Mouse (Mus musculus) cerebellum, adult 9-10 months (tissue): ENCODE measurements around the gene Rpl31.

Experiments
- DNase-seq: peaks from one replicate; pipeline ENCODE4 v3.0.0; 2022

Gene Rpl31

DNA sequence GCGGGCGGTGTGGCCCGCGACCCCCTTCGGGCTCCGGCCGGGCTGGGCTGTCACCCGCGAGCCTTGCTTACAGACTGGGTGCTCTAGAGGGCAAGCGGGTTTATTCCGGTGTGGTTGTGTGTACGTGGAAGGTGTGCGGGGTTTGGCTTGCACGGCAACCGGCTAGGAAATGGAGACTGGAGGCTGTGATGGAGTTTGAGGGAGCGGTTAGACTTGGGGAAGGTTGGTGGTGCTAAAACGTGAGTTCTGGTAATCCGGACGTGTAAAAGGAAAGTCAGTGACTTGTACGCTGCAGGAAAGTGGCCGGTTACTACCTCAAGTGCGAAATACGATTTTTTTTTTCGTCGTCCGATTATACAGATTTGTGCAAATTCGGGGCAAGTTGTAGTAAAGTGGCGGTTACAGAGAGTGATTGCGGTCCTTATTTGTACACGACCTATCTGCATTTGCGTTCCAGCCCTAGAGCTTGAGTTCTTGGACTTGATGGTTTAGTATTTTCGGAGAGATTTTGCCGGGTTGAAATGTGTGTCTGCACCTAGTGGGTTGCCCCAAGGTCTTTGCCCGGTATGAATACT lies 712 bp downstream of the Rpl31 start:
- DNase-seq, result peak; percentile 48

DNA sequence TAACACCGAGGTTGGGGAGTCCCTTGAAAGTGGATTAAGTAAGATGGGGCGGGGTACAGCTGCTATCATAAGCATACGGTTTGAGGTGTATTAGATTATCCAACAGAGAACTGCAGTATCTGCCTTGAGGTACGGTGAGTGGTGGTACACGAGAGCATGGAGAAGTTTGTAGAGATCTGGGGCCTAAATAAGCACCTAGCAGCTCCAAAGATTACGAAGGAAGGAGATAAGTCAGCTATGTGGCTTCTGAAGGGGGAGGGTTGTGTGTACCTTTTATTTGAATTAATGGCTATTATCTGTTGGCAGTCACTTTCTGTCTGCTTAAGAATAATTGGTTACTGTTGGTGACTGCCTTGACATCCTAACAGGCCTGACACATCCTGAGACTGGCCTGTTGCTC lies 2.8 kb downstream of the Rpl31 start:
- DNase-seq, result no peak

DNA sequence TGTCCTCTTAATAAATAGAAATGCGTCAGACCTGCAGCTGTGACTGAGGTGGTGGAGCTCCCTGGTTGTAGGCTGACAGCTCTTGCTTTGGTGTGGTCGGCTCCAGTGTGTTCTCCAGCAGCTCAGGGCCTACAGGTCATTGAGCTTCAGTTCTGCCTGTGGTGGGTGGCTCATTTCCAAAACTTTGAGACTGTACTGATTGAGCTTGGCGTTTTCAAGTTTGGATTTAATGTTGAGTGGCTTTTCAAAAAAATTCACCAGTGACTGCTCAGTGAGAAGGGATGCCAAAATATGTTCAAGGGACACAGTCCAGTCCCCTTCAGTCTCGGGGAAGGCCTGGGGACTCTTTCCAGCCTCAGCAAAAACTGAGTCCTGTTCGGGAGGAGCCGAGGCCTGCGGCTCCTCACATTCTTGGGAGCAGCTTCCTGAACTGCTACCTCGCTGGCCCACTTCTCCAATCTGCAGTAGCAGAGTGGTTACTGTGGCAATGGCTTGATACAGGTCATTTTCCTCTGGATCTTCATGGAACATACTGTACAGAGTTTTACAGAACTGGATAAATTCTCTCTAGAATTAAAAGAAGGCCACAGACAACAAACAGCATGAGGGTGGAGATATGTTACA lies 4.7 kb downstream of the Rpl31 start:
- no peak for DNase-seq

DNA sequence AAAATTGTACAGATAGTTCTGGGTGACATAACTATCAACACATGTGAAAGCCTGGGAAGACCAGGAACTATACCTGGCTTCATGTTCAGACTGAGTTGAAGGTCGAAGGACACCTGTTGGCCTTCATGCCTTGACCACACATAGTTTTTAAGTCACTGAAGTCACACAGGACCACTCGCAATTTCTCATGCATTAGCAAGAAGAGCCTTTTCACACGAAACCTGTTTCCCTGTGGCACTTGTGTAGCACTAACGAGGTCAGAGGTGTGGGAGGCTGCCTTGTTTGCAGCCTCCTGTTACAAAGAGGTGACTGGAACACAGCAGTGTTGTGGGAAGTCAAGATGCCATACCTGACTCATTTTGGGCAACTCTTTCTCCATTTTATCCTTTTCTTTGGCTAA lies 5.7 kb downstream of the Rpl31 start:
- DNase-seq, result no peak

DNA sequence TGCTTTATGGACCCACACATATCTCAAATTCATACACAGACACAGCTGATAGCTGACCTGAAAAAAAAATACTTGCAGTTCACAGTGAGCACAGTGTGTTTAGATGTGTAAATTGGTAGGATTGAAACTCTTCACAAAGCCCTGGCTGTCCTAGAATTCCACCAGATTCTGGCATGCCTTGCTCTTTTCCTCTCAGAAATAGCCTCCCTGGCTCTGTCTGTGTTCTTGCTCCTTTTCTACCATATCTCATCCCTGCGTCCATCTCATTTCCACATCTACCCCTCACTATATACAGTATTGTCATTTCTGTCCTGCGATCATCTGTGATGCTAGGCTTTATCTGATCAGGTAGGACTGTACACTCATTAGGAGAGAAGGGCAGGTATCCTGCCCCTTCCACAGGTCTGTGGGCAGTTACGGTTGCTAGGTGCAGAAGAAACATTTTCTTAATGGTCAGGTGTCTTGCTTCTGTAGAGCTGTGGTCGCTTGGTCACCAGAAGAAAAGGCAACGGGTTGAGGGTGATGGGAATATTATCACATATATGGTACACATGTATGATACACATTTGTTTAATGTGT lies 6.7 kb downstream of the Rpl31 start:
- DNase-seq, result no peak

DNA sequence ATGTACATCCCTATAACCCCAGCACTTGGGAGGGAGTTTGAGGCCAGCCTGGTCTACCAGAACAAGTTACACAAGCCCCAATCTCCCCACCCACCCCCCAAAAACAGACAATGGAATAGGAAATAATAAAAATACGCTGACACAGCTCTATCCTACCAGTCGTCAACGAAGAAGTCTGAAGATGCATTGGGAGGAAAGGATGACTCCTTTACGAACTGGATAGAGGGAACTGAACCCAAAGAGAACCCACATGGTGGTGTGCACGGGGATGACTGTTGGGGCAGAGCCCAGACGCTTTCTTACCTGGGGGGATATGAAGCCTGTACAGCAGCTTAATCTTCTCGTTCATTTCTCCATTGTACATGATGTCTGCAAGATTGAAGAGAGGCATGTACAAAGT lies 8.5 kb downstream of the Rpl31 start:
- DNase-seq, result no peak

DNA sequence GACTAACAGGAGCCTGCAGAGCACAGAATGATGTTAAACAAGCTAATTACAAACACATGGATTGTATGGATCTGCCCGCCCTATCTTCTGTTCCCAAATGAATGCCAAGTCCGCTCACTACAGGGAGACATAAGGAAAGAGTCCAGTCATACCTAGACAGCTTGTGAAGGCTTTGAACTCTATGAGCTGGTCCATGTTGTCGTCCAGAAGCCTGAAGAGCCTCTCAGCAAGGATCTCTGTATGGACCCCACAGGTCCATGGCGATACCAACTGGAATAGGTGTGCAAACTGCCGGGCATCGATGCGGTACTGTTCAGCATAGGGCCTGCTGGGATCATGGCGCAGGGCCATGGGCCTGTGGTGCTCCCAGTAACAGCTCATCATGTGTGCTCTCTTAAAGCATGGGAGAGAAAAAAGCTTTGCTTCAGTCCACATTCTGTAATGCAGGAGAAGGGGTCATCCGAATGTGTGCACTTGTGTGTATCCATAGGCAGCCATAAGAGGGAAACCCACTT lies 9.1 kb downstream of the Rpl31 start:
- no peak for DNase-seq

DNA sequence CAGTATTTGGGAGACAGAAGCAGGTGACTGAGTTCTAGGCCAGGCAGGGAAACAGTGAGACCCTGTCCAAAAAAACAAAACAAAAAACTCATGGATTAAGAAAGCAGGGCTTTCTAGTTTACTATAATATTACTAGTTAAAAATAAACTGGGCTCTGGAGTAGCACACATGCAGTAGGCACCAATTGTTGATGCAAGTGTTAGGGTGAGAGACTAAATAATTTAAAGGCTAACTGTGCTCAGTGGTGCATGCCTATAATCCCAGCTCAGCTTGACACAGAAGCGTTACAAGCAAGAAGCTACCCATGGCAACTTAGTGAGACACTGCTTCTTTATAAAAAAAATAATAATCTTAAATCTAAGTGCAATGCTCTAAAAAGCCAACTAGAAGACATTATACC lies 10.9 kb downstream of the Rpl31 start:
- DNase-seq, result no peak

DNA sequence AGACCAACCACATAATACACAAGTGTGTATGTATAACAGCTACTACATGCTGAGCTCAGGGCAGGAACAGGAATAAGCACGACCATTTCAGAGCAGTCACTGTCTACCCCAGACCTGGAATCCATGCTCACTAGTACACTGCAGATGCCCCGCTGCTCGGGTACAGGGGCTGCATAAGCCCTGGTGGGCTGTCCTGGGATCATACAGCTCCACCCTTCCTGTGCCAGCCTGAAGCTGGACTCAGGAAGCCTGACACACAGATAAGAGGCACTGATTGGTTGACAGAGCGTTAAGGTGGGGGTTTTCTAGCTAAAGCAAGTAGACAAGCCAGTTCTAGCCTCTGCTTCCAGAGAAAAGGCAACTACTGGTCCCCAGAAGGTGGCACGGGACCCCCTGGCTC lies 11.4 kb downstream of the Rpl31 start:
- no peak for DNase-seq

DNA sequence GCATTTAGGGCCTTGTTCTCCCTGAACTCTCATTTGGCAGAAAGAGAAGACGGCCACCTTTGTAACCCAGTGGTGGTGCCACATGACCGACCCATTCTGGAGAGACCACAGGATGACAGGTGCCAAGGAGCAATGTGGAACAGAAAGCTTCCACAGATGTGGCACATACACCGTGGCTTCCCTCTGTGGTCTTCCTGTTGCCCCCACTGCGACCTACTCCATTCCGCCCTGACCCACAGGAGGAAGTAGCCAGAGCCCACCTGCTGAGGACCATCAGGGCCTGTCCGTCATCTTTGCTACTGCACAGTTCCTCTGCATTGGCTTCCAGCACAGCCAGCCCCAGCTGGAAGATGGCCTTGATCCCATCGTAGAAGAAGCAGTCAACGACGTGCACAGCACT lies 13.4 kb downstream of the Rpl31 start:
- DNase-seq, result no peak

DNA sequence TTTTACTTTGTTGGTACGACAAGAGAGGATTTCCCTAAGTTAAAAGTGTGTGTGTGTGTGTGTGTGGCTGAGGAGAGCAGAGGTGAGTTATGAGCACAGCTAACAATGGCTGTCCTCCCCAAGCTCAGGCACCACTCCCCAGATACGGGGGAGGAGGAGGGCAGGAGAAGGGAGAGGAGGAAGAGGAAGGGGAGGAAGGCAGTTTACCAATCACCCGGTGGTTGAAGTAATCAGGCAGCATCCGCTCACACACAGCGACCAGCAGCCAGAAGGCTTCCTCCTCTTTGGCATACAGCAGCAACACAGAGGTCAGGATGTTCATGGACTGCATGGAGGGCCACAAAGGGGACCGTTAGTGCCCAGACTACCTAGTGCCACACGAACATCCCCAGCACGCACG lies 17.3 kb downstream of the Rpl31 start:
- DNase-seq, result no peak

DNA sequence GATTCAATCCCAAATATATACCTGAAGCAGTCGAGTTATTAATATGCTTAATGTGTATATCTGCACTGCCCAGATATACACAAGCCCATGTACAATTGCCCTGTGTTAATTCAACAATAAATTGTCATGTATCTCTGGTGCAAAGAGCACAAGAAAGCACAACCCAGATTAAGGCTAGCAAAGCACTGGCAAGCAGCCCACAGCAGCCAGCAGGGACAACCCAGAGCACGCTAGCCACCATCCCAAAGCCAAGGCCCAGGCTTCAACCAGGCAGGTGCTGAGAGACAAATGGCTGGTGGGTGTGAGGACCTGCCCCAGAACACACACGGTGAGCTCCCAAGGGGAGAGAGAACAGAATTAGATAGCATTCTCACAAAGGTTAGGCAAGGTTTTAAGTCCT lies 18.8 kb downstream of the Rpl31 start:
- no peak for DNase-seq

DNA sequence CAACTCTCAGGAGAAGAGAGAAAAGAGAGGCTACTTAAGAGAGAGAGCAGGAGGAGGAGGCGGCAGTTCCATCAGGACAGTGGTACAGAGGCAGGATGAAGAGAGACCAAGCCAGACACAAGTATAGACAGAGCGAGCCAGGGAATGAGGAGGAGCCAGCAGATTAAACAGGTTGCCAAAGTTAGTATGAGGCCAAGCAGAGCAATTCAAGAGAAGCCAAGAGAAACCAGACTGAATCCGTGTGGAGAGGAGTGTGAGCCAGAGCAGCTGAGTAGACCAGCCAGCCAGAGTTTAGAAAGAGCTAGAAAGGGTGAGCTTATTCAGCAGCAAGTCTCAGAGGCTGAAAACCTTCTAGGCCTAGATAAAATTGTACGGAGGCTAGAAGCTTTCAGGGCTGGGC lies 19.9 kb downstream of the Rpl31 start:
- DNase-seq, result peak; percentile 41

DNA sequence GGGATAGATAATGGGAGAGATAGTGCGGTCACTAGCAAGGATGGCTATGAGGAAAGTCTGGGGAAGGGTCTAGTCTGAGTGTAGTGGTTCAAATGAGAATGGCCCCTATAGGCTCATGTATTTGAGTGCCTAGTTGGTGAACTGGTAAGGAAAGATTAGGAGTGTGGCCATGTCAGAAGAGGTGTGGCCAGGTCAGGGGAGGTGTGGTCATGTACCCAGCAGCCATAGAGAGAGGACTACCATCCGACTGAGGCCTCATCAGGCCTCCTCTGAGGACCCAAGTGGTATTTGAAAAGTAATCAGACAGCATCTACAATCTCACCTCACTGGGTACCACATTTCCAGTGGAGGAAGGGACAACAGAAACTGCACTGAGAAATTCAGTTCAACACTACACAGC lies 20.5 kb downstream of the Rpl31 start:
- DNase-seq, result no peak

DNA sequence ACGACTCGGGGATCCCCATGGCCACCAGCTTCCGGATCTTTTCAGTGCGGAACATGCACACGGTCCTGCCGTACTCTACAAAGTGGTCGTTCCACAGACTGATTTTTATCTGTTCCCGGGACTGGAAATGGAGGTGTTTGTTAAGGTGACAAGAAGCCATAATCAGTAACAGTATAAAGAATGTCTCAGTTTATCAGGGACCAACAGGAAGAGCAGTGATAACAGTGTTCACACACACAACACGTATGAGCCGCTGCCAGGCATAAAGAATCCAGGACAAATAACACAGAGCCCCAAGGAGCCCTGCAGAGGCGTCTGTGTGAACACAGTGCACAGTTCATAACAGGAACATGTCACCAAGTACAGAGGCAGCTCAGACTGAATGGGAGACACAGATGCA lies 21.7 kb downstream of the Rpl31 start:
- no peak for DNase-seq

DNA sequence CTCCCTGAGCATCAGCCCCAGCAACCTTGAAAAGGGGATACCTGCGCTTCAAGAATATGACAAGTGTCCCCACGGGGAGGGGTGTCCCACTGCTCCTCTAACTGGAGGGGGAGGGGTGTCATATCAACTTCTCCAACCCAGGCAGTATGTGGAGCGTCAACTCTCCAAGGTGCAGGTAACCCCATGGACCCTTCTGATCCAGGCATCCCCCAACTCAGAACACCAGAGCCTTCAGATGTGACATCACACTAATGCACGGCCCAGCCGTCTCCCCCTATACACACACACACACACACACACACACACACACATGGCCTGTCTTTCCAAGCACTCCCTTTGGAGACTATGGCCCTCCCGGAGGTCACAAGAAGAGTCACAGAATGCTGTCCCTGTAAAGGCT lies 24.0 kb downstream of the Rpl31 start:
- no peak for DNase-seq

DNA sequence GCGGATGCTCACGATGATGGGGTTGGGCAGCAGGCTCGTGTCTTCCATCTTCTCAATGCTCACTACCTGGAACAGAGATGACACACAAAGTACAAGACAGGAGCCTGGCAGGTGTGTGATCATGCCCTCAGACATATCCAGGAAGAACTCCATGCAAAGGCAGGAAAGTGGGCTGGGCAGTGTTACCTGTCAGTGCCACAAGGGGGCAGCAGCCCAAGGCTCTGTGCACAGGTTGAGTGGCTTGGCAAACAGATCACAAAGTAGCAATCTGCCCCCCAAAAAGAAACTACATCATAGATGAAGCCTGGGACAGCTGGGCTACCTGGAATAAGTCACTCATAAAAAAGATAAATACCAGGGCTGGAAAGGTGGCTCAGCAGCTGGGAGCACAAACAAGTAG lies 24.5 kb downstream of the Rpl31 start:
- DNase-seq, result peak; percentile 90

DNA sequence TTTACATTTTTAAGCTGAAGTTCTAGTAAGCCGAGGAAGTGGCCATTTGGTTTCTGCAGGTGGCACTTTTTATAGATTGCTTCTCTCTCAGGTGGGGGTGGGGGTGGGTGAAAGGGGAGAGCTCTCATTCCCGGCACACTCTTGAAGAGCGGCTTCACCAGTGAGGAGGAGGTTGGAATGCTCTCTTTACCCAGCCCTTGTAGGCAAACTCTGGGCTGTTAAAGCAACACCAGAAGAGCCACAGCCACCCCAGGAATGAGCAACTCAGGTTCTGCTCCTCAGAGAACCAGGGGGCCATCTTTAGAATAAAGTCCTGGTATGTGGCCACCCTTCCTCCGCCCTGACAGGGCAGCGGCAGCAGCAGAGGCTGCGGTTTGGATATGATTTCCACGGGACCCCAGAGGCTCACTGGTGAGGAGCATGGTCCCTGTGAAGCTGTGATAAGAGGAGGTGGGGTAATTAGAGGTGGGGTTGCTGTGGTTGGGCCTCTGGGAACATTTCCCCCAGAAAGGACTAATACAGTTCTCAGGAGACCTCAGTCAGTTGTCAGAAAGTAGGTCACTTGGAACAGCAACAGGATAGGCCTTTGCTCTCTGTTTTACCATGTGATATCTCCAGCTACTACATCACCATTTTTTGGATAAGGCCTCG lies 25.7 kb downstream of the Rpl31 start:
- DNase-seq, result no peak

DNA sequence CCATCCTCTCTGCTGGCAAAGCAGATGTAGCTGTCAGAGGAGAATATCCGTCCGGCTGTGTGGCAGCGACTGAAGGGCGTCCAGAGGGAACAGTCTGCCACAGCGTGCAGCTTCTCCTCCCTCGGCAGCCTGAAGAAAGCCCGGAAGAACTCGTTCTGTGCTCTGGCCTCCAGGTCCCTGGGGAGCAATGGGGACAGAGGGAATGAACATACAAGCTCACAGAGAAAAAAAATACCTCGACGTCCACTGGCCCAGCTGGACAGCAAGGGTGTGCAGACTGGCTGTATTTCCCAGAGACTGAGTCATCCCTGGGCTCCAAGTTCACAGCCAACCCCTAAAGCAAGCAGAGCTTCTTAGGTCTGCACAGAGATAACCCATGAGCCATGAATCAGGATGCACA lies 26.5 kb downstream of the Rpl31 start:
- no peak for DNase-seq

DNA sequence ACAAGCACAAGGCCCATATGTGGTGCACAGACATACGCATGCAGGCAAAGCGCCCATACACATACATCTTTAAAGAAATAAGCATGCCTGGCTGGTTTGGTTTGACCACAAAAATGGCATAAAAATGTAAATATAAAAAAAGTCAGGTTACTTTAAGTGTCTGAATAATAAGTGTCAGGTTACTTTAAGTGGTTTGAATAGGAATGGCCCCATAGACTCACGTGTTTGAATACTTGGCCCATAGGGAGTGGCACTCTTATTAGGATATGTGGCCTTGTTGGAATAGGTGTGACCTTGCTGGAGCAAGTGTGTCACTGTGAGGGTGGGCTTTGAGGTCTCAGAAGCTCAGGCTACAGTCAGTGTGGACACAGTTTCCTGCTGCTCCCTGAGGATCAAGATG lies 27.0 kb downstream of the Rpl31 start:
- no peak for DNase-seq

DNA sequence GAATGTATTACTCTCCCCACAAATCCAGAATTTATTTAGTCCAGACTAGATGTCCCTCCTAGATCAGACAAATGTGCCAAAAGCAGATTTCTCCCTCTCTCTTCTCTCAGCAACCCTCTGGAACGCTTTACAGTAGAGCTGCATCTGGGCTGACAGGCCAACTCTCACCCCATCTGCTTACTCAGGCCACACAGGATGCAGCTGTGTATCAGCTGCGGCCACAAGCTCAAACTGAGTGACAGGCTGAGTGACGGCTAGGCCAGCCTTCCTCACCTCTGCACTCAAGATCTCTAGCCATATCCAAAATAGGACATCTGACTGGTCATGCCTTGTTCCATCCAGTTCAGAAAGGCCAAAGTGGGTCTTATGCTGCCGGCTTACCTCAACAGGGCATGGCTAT lies 28.7 kb downstream of the Rpl31 start:
- no peak for DNase-seq

DNA sequence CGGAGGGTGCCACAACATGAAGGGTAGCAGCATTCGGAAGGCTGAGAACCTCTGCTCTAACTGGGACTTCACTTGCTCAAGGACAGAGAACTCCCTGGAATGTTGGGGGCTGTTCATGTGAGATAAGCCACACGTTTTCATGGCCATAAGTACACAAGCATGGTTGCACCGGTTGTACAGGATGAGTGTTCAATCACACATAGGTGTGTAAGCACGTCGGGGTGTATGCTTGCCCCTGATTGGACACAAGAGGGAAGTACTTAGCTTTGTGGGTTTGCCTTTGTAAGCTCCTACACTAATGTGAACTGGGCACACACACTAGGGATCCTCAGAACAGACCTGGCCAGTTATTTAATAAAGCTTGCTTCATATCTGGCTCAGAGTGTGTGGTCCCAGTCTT lies 30.6 kb downstream of the Rpl31 start:
- DNase-seq, result no peak

DNA sequence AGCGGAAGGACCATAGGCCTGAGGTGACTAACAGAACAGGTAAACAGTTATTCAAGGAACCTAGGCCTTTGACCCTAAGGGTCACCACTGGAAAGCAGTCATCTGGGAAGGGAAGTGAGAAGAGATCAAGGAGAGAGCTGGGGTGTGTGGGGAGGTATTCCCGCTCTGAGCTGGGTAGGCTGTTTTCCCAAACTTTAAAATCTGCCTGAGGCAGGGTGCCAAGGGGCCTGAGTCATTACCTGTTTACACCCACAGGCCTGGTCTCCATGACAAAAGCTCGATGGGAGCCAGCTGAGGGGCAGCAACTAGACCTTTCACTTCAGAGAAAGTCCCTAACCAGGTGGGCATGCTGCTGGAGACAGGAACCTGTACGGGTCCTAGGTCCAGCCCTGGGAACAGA lies 31.6 kb downstream of the Rpl31 start:
- DNase-seq, result no peak

DNA sequence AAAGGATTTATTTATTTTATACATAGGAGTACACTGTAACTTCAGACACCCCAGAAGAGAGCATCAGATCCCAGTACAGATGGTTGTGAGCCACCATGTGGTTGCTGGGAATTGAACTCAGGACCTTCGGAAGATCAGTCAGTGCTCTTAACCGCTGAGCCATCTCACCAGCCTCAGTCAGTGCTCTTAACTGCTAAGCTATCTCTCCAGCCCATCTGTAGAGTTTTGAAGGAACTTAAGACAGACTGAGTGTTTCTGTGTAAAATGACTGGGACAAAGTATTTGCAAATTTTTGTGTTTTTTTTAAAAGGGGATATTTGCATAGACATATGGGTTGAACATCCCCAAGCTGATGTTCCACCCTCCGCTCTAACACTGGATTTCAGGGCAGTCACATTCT lies 32.5 kb downstream of the Rpl31 start:
- DNase-seq, result no peak
